8 mouse cellular contexts compared by ENCODE assay signal in the genomic region with DNA sequence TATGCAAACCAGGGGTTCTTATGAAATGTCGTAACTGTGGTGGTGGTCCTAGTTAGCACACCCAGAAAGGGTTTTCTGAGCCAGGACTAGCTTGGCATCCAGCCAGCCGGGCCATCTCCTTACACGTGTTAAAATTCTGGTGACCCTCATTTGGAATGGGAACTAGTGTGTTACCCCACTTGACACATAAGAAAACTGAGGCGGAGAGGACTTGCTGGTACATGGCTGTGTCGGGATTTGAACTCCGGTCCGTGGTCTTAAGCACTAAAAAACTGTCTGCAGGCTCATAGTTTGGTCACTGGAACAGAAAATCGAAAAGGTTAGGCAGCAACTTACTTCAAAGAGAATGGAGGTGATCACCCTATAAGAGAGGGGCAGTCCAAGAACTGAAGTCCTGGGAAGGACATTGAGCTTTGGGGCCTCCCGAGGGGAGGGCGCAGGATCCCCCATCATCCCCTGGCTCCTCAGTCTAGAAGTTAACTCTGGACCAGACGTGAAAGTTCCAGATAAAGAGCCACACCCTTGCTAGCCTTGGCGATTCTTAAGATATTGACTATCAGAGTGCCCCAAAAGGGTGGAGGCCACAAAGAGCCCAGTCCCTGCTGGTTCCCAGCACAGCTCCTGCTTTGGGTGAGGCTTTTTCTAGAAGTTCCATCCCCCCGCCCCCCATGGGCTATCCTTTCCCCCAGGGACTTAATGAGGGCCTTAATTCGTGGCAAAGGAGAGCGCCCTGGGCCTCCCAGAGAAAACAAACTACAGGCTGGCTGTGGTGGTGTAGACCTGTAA. TPM values are rescaled to one million over a fixed set of nuclear protein-coding genes. Genes with fewer than 3 reads are reported as not detected.
DNase-seq lines count a peak whose midpoint lies in the region; ATAC-seq and TF ChIP-seq lines count a peak whose summit lies in the region.

No protein-coding gene starts in this region.

- no peaks in the 10 kb centered on the region for H3K36me3 ChIP-seq in kidney, embryonic 14.5 days (ENCODE audit: control insufficient read depth, insufficient read depth, low read length)
- H3K36me3 ChIP-seq in hindbrain, embryonic 11.5 days (ENCODE audit: control insufficient read depth, insufficient read depth, low read length): no peaks in the 10 kb centered on the region
- H3K36me3 ChIP-seq in liver, embryonic 14.5 days (replicated peaks; ENCODE audit: control insufficient read depth, insufficient read depth, low read depth): peaks cover 42% of the 10 kb centered on the region

- no peak for TF ChIP-seq CTCF in embryonic fibroblast, embryonic 13.5 days (IDR thresholded peaks at IDR 0.05; ENCODE audit: borderline replicate concordance, insufficient read depth, low read length)
- no peak for TF ChIP-seq CTCF in liver, embryonic 14.5 days (IDR thresholded peaks at IDR 0.05; ENCODE audit: low read depth)

- no peak for TF ChIP-seq POLR2A in embryonic fibroblast, embryonic 13.5 days (IDR thresholded peaks at IDR 0.05; ENCODE audit: low read depth, low read length)

- DNase-seq in kidney, adult 18-20 months: no peak
- peak; percentile 6 for DNase-seq in NIH3T3 (ENCODE audit: low read depth)
- DNase-seq in hindbrain, embryonic 11.5 days (ENCODE audit: low spot score): no peak
- peak; percentile 89 to 92 (median 89) for DNase-seq in liver, embryonic 14.5 days (ENCODE audit: low read depth in 3 of 3, low spot score in 3 of 3)
- DNase-seq in right cerebral cortex, postnatal 4 days: peak; percentile 46
- no peak for DNase-seq in ovary, adult 18-20 months (ENCODE audit: low spot score)

- H3K27me3 ChIP-seq in kidney, embryonic 14.5 days (ENCODE audit: control insufficient read depth, insufficient read depth, low read length): peaks cover 13% of the 10 kb centered on the region
- peaks cover 18% of the 10 kb centered on the region for H3K27me3 ChIP-seq in hindbrain, embryonic 11.5 days (ENCODE audit: control insufficient read depth, insufficient read depth, low read length)
- peaks cover 30% of the 10 kb centered on the region for H3K27me3 ChIP-seq in liver, embryonic 14.5 days (ENCODE audit: control insufficient read depth, insufficient read depth, low read length)

- TF ChIP-seq EP300 in liver, embryonic 14.5 days (IDR thresholded peaks at IDR 0.05; ENCODE audit: low read depth): peak; percentile 87

- no peaks in the 10 kb centered on the region for H3K9me3 ChIP-seq in kidney, embryonic 14.5 days (ENCODE audit: control insufficient read depth, low read length)
- no peaks in the 10 kb centered on the region for H3K9me3 ChIP-seq in hindbrain, embryonic 11.5 days (ENCODE audit: control insufficient read depth, low read length)
- H3K9me3 ChIP-seq in liver, embryonic 14.5 days (ENCODE audit: control insufficient read depth, low read length): no peaks in the 10 kb centered on the region

- ATAC-seq in kidney, embryonic 14.5 days (ENCODE audit: low FRiP score, low TSS enrichment): no peak
- ATAC-seq in hindbrain, embryonic 11.5 days (ENCODE audit: low FRiP score): no peak
- ATAC-seq in liver, embryonic 14.5 days (ENCODE audit: insufficient read depth): peak; percentile 75

- peak overlapping the region; percentile 67 for H3K4me3 ChIP-seq in kidney, embryonic 14.5 days (ENCODE audit: low read length)
- H3K4me3 ChIP-seq in embryonic fibroblast, embryonic 13.5 days (ENCODE audit: insufficient read depth, low read length): peak overlapping the region; percentile 62
- peak overlapping the region; percentile 43 for H3K4me3 ChIP-seq in hindbrain, embryonic 11.5 days (ENCODE audit: low read depth, low read length)
- peak overlapping the region; percentile 98 to 100 for H3K4me3 ChIP-seq in liver, embryonic 14.5 days (ENCODE audit: insufficient read depth in 1 of 2, low read depth in 2 of 2, low read length in 2 of 2)

- peak overlapping the region; percentile 68; the same call in 1 of the 2 replicates for H3K9ac ChIP-seq in kidney, embryonic 14.5 days (ENCODE audit: low read depth, low read length)
- H3K9ac ChIP-seq in hindbrain, embryonic 11.5 days (ENCODE audit: low read depth, low read length): peak overlapping the region; percentile 33; the same call in 1 of the 2 replicates
- H3K9ac ChIP-seq in liver, embryonic 14.5 days (replicated peaks): peak overlapping the region; percentile 99

- H3K27ac ChIP-seq in kidney, embryonic 14.5 days (ENCODE audit: low read depth, low read length): no peak overlapping the region
- no peak overlapping the region; the same call in 1 of the 2 replicates for H3K27ac ChIP-seq in embryonic fibroblast, embryonic 13.5 days (ENCODE audit: insufficient read depth, low read length)
- no peak overlapping the region for H3K27ac ChIP-seq in hindbrain, embryonic 11.5 days (ENCODE audit: low read depth, low read length)
- peak overlapping the region; percentile 99 for H3K27ac ChIP-seq in liver, embryonic 14.5 days

- peak overlapping the region; percentile 97 for H3K4me2 ChIP-seq in kidney, embryonic 14.5 days (replicated peaks; ENCODE audit: low read depth, low read length)
- H3K4me2 ChIP-seq in hindbrain, embryonic 11.5 days (replicated peaks; ENCODE audit: low read depth, low read length): peak overlapping the region; percentile 84
- H3K4me2 ChIP-seq in liver, embryonic 14.5 days (ENCODE audit: low read depth): peak overlapping the region; percentile 99

- 53% methylated on average over 15 of the region's 15 CpGs for WGBS in kidney, embryonic 14.5 days
- WGBS in hindbrain, embryonic 11.5 days: 58% methylated on average over 15 of the region's 15 CpGs
- WGBS in liver, embryonic 14.5 days (ENCODE audit: insufficient replicate concordance): 13% methylated on average over 15 of the region's 15 CpGs

- H3K4me1 ChIP-seq in kidney, embryonic 14.5 days (ENCODE audit: control insufficient read depth, insufficient read depth, low read length): 0 out of 2 replicates have a peak, but pooled peaks cover 6% of the 10 kb centered on the region
- H3K4me1 ChIP-seq in embryonic fibroblast, embryonic 13.5 days (ENCODE audit: control insufficient read depth, insufficient read depth, low read length): peaks cover 4% of the 10 kb centered on the region; the same call in 1 of the 2 replicates
- no peaks in the 10 kb centered on the region; the same call in none of the 2 replicates for H3K4me1 ChIP-seq in hindbrain, embryonic 11.5 days (replicated peaks; ENCODE audit: control insufficient read depth, insufficient read depth, low read length)
- H3K4me1 ChIP-seq in liver, embryonic 14.5 days (replicated peaks; ENCODE audit: control insufficient read depth in 2 of 2, insufficient read depth in 2 of 2, low read length in 1 of 2): peaks cover 34 to 35% of the 10 kb centered on the region in 2 experiments

RNA-seq across cellular contexts. Expression of a gene that starts 0.8 kb away (rescaled TPM):
- 40.6 and 41.2 TPM in 2 replicates for polyA plus RNA-seq in kidney, embryonic 14.5 days (2014; fragmentation: Nextera tagmentation; extraction: Ambion mirVana)
- polyA plus RNA-seq in embryonic fibroblast, embryonic 13.5 days (2011; ENCODE audit: insufficient read length, low read depth, missing spikeins): 16.6 and 32.1 TPM in 2 replicates
- polyA plus RNA-seq in hindbrain, embryonic 11.5 days (2014; fragmentation: Nextera tagmentation; extraction: Ambion mirVana): 34.8 and 35.4 TPM in 2 replicates
- 673 and 878 TPM in 2 replicates for polyA plus RNA-seq in liver, embryonic 14.5 days (2012; rRNA removed)
- 1,114 and 1,162 TPM in 2 replicates for polyA plus RNA-seq in liver, embryonic 14.5 days (2014; fragmentation: Nextera tagmentation; extraction: Ambion mirVana)

RNA-seq across cellular contexts. Expression of a gene that starts 1.1 kb away (rescaled TPM):
- polyA plus RNA-seq in kidney, embryonic 14.5 days (2014; fragmentation: Nextera tagmentation; extraction: Ambion mirVana): 0.39 and 0.54 TPM in 2 replicates
- polyA plus RNA-seq in embryonic fibroblast, embryonic 13.5 days (2011; ENCODE audit: insufficient read length, low read depth, missing spikeins): 0.51 and 0.78 TPM in 2 replicates
- 0.20 and 0.57 TPM in 2 replicates for polyA plus RNA-seq in hindbrain, embryonic 11.5 days (2014; fragmentation: Nextera tagmentation; extraction: Ambion mirVana)
- polyA plus RNA-seq in liver, embryonic 14.5 days (2012; rRNA removed): 0.06 TPM in 2 replicates
- polyA plus RNA-seq in liver, embryonic 14.5 days (2014; fragmentation: Nextera tagmentation; extraction: Ambion mirVana): 0.05 and 0.06 TPM in 2 replicates

RNA-seq across cellular contexts. Expression of a gene that starts 25.0 kb away (rescaled TPM):
- polyA plus RNA-seq in kidney, embryonic 14.5 days (2014; fragmentation: Nextera tagmentation; extraction: Ambion mirVana): 25.1 TPM in 2 replicates
- polyA plus RNA-seq in embryonic fibroblast, embryonic 13.5 days (2011; ENCODE audit: insufficient read length, low read depth, missing spikeins): 12.9 and 14.1 TPM in 2 replicates
- polyA plus RNA-seq in hindbrain, embryonic 11.5 days (2014; fragmentation: Nextera tagmentation; extraction: Ambion mirVana): 20.7 and 22.2 TPM in 2 replicates
- 22.6 and 24.0 TPM in 2 replicates for polyA plus RNA-seq in liver, embryonic 14.5 days (2012; rRNA removed)
- polyA plus RNA-seq in liver, embryonic 14.5 days (2014; fragmentation: Nextera tagmentation; extraction: Ambion mirVana): 22.5 and 25.3 TPM in 2 replicates

RNA-seq across cellular contexts. Expression of a gene that starts 38.1 kb away (rescaled TPM):
- polyA plus RNA-seq in kidney, embryonic 14.5 days (2014; fragmentation: Nextera tagmentation; extraction: Ambion mirVana): 35.6 and 43.1 TPM in 2 replicates
- 23.7 and 28.5 TPM in 2 replicates for polyA plus RNA-seq in embryonic fibroblast, embryonic 13.5 days (2011; ENCODE audit: insufficient read length, low read depth, missing spikeins)
- 18.4 and 21.0 TPM in 2 replicates for polyA plus RNA-seq in hindbrain, embryonic 11.5 days (2014; fragmentation: Nextera tagmentation; extraction: Ambion mirVana)
- 9.9 and 13.5 TPM in 2 replicates for polyA plus RNA-seq in liver, embryonic 14.5 days (2012; rRNA removed)
- polyA plus RNA-seq in liver, embryonic 14.5 days (2014; fragmentation: Nextera tagmentation; extraction: Ambion mirVana): 19.7 and 20.3 TPM in 2 replicates

RNA-seq across cellular contexts. Expression of a gene that starts 50.5 kb away (rescaled TPM):
- polyA plus RNA-seq in kidney, embryonic 14.5 days (2014; fragmentation: Nextera tagmentation; extraction: Ambion mirVana): 1.2 and 1.6 TPM in 2 replicates
- 5.4 and 5.6 TPM in 2 replicates for polyA plus RNA-seq in embryonic fibroblast, embryonic 13.5 days (2011; ENCODE audit: insufficient read length, low read depth, missing spikeins)
- polyA plus RNA-seq in hindbrain, embryonic 11.5 days (2014; fragmentation: Nextera tagmentation; extraction: Ambion mirVana): 0.53 and 1.0 TPM in 2 replicates
- polyA plus RNA-seq in liver, embryonic 14.5 days (2012; rRNA removed): 0.55 and 0.73 TPM in 2 replicates
- 0.23 and 0.29 TPM in 2 replicates for polyA plus RNA-seq in liver, embryonic 14.5 days (2014; fragmentation: Nextera tagmentation; extraction: Ambion mirVana)

Comparison
In these comparisons a context has a peak if more than half of its experiments do, and no peak if none do; other contexts are left out.
1. H3K4me3 ChIP-seq: peak in every context shown above with its lines; median percentile 99 in liver, embryonic 14.5 days; 67 in kidney, embryonic 14.5 days; 62 in embryonic fibroblast, embryonic 13.5 days; 43 in hindbrain, embryonic 11.5 days.
2. H3K9ac ChIP-seq: peak in every context shown above with its lines; median percentile 99 in liver, embryonic 14.5 days; 68 in kidney, embryonic 14.5 days; 33 in hindbrain, embryonic 11.5 days.
3. DNase-seq: peak in NIH3T3 (single experiment), liver, embryonic 14.5 days (3 of 3) and right cerebral cortex, postnatal 4 days (single experiment); none in kidney, adult 18-20 months (single experiment), hindbrain, embryonic 11.5 days (single experiment) and ovary, adult 18-20 months (single experiment).
4. RNA of a gene that starts 0.8 kb away (polyA plus RNA-seq): 673 to 1,162 TPM in liver, embryonic 14.5 days; 40.6 to 41.2 TPM in kidney, embryonic 14.5 days, 34.8 to 35.4 TPM in hindbrain, embryonic 11.5 days and 16.6 to 32.1 TPM in embryonic fibroblast, embryonic 13.5 days; every median in the first group is over 10 times any median in the second.
5. Peak in every context shown above with its lines, with median percentiles within 50 percentile points of each other: H3K4me2 ChIP-seq.